Mouse (Mus musculus) MEL (cell line): ENCODE data around the gene Gcnt3. TPM values are rescaled to one million over a fixed set of nuclear protein-coding genes. Genes with fewer than 3 reads are reported as not detected.

Experiments
- DNase-seq: peaks from one replicate; pipeline ENCODE4 v3.0.0; 2011; ENCODE audit warnings: low read depth, low spot score
- H3K27ac ChIP-seq: 2 replicates; pipeline ENCODE4 v1.5.1; 2012; ENCODE audit warnings: low read depth, mild to moderate bottlenecking, control low read depth, low read length, moderate library complexity; ENCODE audit not compliant: control insufficient read depth
- H3K27me3 ChIP-seq, 2 experiments: fragments of 150-350 bp in 1 of 2; sonication (generic) in 1 of 2; 2 replicates each; pipeline ENCODE4 v1.6.1; 2012; ENCODE audit warnings: low read length in 2 of 2, mild to moderate bottlenecking in 2 of 2, improper control_type of control experiment in 1 of 2, moderate library complexity in 1 of 2; ENCODE audit not compliant: insufficient read depth in 2 of 2, control insufficient read depth in 1 of 2
- H3K36me3 ChIP-seq, 2 experiments: 2 replicates each; pipeline ENCODE4 v1.6.1; 2012 to 2014; ENCODE audit warnings: low read length in 2 of 2, improper control_type of control experiment in 1 of 2, inconsistent platforms in 1 of 2, mild to moderate bottlenecking in 1 of 2; ENCODE audit not compliant: insufficient read depth in 2 of 2, control insufficient read depth in 1 of 2
- H3K4me1 ChIP-seq, 2 experiments: fragments of 150-350 bp in 1 of 2; sonication (generic) in 1 of 2; 2 replicates each; pipeline ENCODE4 v1.6.1; 2012; ENCODE audit warnings: low read length in 2 of 2, improper control_type of control experiment in 1 of 2, mild to moderate bottlenecking in 1 of 2; ENCODE audit not compliant: insufficient read depth in 2 of 2, control insufficient read depth in 1 of 2
- H3K4me3 ChIP-seq, 2 experiments: fragments of 150-350 bp in 1 of 2; sonication (generic) in 1 of 2; 2 replicates each; pipeline ENCODE4 v1.5.1; 2012; ENCODE audit warnings: low read depth in 2 of 2, low read length in 2 of 2, mild to moderate bottlenecking in 2 of 2, moderate library complexity in 2 of 2, control low read depth in 1 of 2, improper control_type of control experiment in 1 of 2; ENCODE audit not compliant: control insufficient read depth in 1 of 2, insufficient read depth in 1 of 2
- H3K79me2 ChIP-seq: 2 replicates; pipeline ENCODE4 v1.6.1; 2012; ENCODE audit warnings: mild to moderate bottlenecking, low read length, moderate library complexity; ENCODE audit not compliant: control insufficient read depth, poor library complexity, insufficient read depth
- H3K9ac ChIP-seq: 2 replicates; pipeline ENCODE4 v1.6.1; 2012; ENCODE audit warnings: low read depth, mild to moderate bottlenecking, control low read depth, low read length, moderate library complexity; ENCODE audit not compliant: control insufficient read depth, poor library complexity, severe bottlenecking
- H3K9me3 ChIP-seq: fragments of 150-350 bp; sonication (generic); replicated peaks from 2 replicates; pipeline ENCODE4 v1.6.1; 2012; ENCODE audit warnings: mild to moderate bottlenecking, low read length, improper control_type of control experiment, moderate library complexity; ENCODE audit not compliant: insufficient read depth
- CHD1 ChIP-seq: IDR thresholded peaks from 2 replicates; pipeline ENCODE4 v1.6.1; 2012; ENCODE audit warnings: low read depth, mild to moderate bottlenecking, inconsistent platforms, low read length, improper control_type of control experiment
- CTCF ChIP-seq, 3 experiments: IDR thresholded peaks in 2 of 3; conservative IDR thresholded peaks in 1 of 3; 2 replicates each; pipeline ENCODE4 v1.5.1; 2011 to 2012; ENCODE audit warnings: low read length in 3 of 3, low read depth in 2 of 3, mild to moderate bottlenecking in 2 of 3, improper control_type of control experiment in 1 of 3, inconsistent platforms in 1 of 3, mixed read lengths in 1 of 3, moderate library complexity in 1 of 3; ENCODE audit not compliant: control insufficient read depth in 1 of 3, insufficient read depth in 1 of 3, poor library complexity in 1 of 3, severe bottlenecking in 1 of 3
- ELF1 ChIP-seq: IDR thresholded peaks from 2 replicates; pipeline ENCODE4 v1.6.1; 2014; ENCODE audit warnings: low read depth, mild to moderate bottlenecking, inconsistent platforms, low read length, improper control_type of control experiment, moderate library complexity
- EP300 ChIP-seq, 2 experiments: IDR thresholded peaks; 2 replicates each; pipeline ENCODE4 v1.6.1; 2011; ENCODE audit warnings: improper control_type of control experiment in 2 of 2, low read length in 2 of 2, low read depth in 1 of 2, mild to moderate bottlenecking in 1 of 2
- HCFC1 ChIP-seq: IDR thresholded peaks from 2 replicates; pipeline ENCODE4 v1.6.1; 2012; ENCODE audit warnings: low read depth, mild to moderate bottlenecking, inconsistent platforms, low read length, improper control_type of control experiment, moderate library complexity
- MAX ChIP-seq: IDR thresholded peaks from 2 replicates; pipeline ENCODE4 v1.6.1; 2011; ENCODE audit warnings: low read length, improper control_type of control experiment
- MYC ChIP-seq: IDR thresholded peaks from 2 replicates; pipeline ENCODE4 v1.6.1; 2011; ENCODE audit warnings: low read depth, mild to moderate bottlenecking, low read length, improper control_type of control experiment, moderate library complexity
- NELFE ChIP-seq: IDR thresholded peaks from 2 replicates; pipeline ENCODE4 v1.6.1; 2011; ENCODE audit warnings: low read depth, low read length, improper control_type of control experiment
- NRF1 ChIP-seq: IDR thresholded peaks from 2 replicates; pipeline ENCODE4 v1.6.1; 2014; ENCODE audit warnings: low read depth, mild to moderate bottlenecking, inconsistent platforms, low read length, improper control_type of control experiment, moderate library complexity; ENCODE audit not compliant: poor library complexity, insufficient read depth, severe bottlenecking
- POLR2A ChIP-seq, 2 experiments: IDR thresholded peaks; 2 replicates each; pipeline ENCODE4 v1.6.1; 2011 to 2012; ENCODE audit warnings: low read length in 2 of 2, mild to moderate bottlenecking in 2 of 2, control low read depth in 1 of 2, improper control_type of control experiment in 1 of 2, low read depth in 1 of 2, moderate library complexity in 1 of 2; ENCODE audit not compliant: control insufficient read depth in 1 of 2, insufficient read depth in 1 of 2, poor library complexity in 1 of 2
- POLR2AphosphoS2 ChIP-seq: IDR thresholded peaks from 2 replicates; pipeline ENCODE4 v1.6.1; 2011; ENCODE audit warnings: low read length, improper control_type of control experiment
- RAD21 ChIP-seq: IDR thresholded peaks from 2 replicates; pipeline ENCODE4 v1.6.1; 2011; ENCODE audit warnings: mild to moderate bottlenecking, low read depth, low read length, improper control_type of control experiment
- RCOR1 ChIP-seq: IDR thresholded peaks from 2 replicates; pipeline ENCODE4 v1.6.1; 2012; ENCODE audit warnings: low read depth, mild to moderate bottlenecking, inconsistent platforms, low read length, improper control_type of control experiment
- SIN3A ChIP-seq: IDR thresholded peaks from 2 replicates; pipeline ENCODE4 v1.6.1; 2012; ENCODE audit warnings: low read length, improper control_type of control experiment, inconsistent platforms
- TCF12 ChIP-seq: IDR thresholded peaks from 2 replicates; pipeline ENCODE4 v1.6.1; 2014; ENCODE audit warnings: low read depth, mild to moderate bottlenecking, inconsistent platforms, low read length, improper control_type of control experiment, moderate library complexity
- UBTF ChIP-seq: IDR thresholded peaks from 2 replicates; pipeline ENCODE4 v1.6.1; 2012; ENCODE audit warnings: low read depth, mild to moderate bottlenecking, inconsistent platforms, low read length, improper control_type of control experiment, moderate library complexity, borderline replicate concordance; ENCODE audit not compliant: insufficient read depth
- USF1 ChIP-seq: IDR thresholded peaks from 2 replicates; pipeline ENCODE4 v1.6.1; 2014; ENCODE audit warnings: low read depth, mild to moderate bottlenecking, inconsistent platforms, low read length, improper control_type of control experiment, moderate library complexity
- ZKSCAN1 ChIP-seq: IDR thresholded peaks from 2 replicates; pipeline ENCODE4 v1.6.1; 2012; ENCODE audit warnings: low read depth, mild to moderate bottlenecking, inconsistent platforms, low read length, improper control_type of control experiment, moderate library complexity
- ZMIZ1 ChIP-seq: IDR thresholded peaks from 2 replicates; pipeline ENCODE4 v1.6.1; 2012; ENCODE audit warnings: low read depth, mild to moderate bottlenecking, inconsistent platforms, low read length, improper control_type of control experiment, moderate library complexity
- ZNF384 ChIP-seq: IDR thresholded peaks from 2 replicates; pipeline ENCODE4 v1.6.1; 2012; ENCODE audit warnings: low read depth, mild to moderate bottlenecking, inconsistent platforms, low read length, improper control_type of control experiment
- polyA plus RNA-seq, 2 experiments: library from polyadenylated mRNA; stranded (reverse) in 1 of 2; unstranded in 1 of 2; fragments of >175 nt in 1 of 2; fragments of >200 nt in 1 of 2; gene quantifications; 2 replicates each; pipeline versions ENCODE4 v1.2.1 to v1.2.4; 2012; ENCODE audit warnings: low replicate concordance in 2 of 2, low read depth in 1 of 2; ENCODE audit not compliant: insufficient read length in 2 of 2, insufficient read depth in 1 of 2, missing spikeins in 1 of 2
- total RNA-seq: library from RNA; depleted of rRNA; stranded (reverse); fragments of 300-350 nt; gene quantifications from 2 replicates; pipeline ENCODE4 v1.2.3, GENCODE M21; 2012

Gene Gcnt3
- total and polyA plus RNA-seq, 3 experiments, result not detected

- TF ChIP-seq HCFC1 (no peak), ZKSCAN1 (no peak)
Measured at GRCm38 (mm10) chr9:69992841-69993277, 45.0 kb downstream of the Gcnt3 start (continued).

GRCm38 (mm10) chr9:69990346-69990745, 47.5 kb downstream of the Gcnt3 start:
- H3K79me2 ChIP-seq, result peaks cover 15% of the 10 kb centered on the region
- no peaks in the 10 kb centered on the region for H3K9me3 ChIP-seq
- H3K27ac ChIP-seq, result no peak overlapping the region
- H3K4me1 ChIP-seq, result peaks cover 9 to 19% of the 10 kb centered on the region in 2 experiments
- peak in 2 of 3 experiments; percentile 7 to 16; a peak in 1 of 6 replicates for TF ChIP-seq CTCF (IDR thresholded peaks at IDR 0.05 in 2 of 3, conservative IDR thresholded peaks at IDR 0.05 in 1 of 3; ENCODE audit: control insufficient read depth in 1 of 3, insufficient read depth in 1 of 3, low read depth in 2 of 3, low read length in 3 of 3, poor library complexity in 1 of 3, severe bottlenecking in 1 of 3)
- TF ChIP-seq ZNF384, result peak; percentile 86
- TF ChIP-seq TCF12, result no peak
- TF ChIP-seq RAD21, result no peak
- TF ChIP-seq ZKSCAN1, result no peak
- TF ChIP-seq POLR2AphosphoS2, result no peak
- TF ChIP-seq CHD1, result no peak
- TF ChIP-seq ZMIZ1, result no peak
- TF ChIP-seq USF1, result 0 out of 2 replicates have a peak, but pooled peaks have one; percentile 21
- no peak for TF ChIP-seq RCOR1
- peak overlapping the region in 1 of 2 experiments; percentile 79; a peak in 3 of 4 replicates for H3K4me3 ChIP-seq
- DNase-seq, result peak; percentile 55
- peaks cover 0 to 21% of the 10 kb centered on the region in 2 experiments; a peak in 2 of 4 replicates for H3K36me3 ChIP-seq
- peaks cover 0 to 2% of the 10 kb centered on the region in 2 experiments; a peak in 1 of 4 replicates for H3K27me3 ChIP-seq
- no peak overlapping the region; the same call in 1 of the 2 replicates for H3K9ac ChIP-seq

- Histone ChIP-seq H3K27me3 (peaks cover 0 to 2% of the 10 kb centered on the region in 2 experiments; a peak in 1 of 4 replicates), H3K9ac (peak within 1 kb of the TSS; percentile 93), H3K79me2 (peaks cover 14% of the 10 kb centered on the region), H3K36me3 (peaks cover 0 to 21% of the 10 kb centered on the region in 2 experiments; a peak in 2 of 4 replicates), H3K9me3 (no peaks in the 10 kb centered on the region), H3K4me3 (peak within 1 kb of the TSS; percentile 75 to 79), H3K4me1 (peaks cover 9 to 19% of the 10 kb centered on the region in 2 experiments), H3K27ac (peak within 1 kb of the TSS; percentile 65)
- DNase-seq, result peak; percentile 93
- TF ChIP-seq RCOR1, result no peak
- TF ChIP-seq UBTF, result no peak
- peak; percentile 47; the same call in 1 of the 2 replicates for TF ChIP-seq ELF1
- TF ChIP-seq CTCF (IDR thresholded peaks at IDR 0.05 in 2 of 3, conservative IDR thresholded peaks at IDR 0.05 in 1 of 3; ENCODE audit: control insufficient read depth in 1 of 3, insufficient read depth in 1 of 3, low read depth in 2 of 3, low read length in 3 of 3, poor library complexity in 1 of 3, severe bottlenecking in 1 of 3), result no peak
- TF ChIP-seq MYC, result no peak
- peak; percentile 63 for TF ChIP-seq NELFE
- peak; percentile 85 for TF ChIP-seq HCFC1
- TF ChIP-seq ZKSCAN1, result no peak
- no peak for TF ChIP-seq TCF12
- peak; percentile 57 to 73; a peak in 3 of 4 replicates for TF ChIP-seq POLR2A (IDR thresholded peaks at IDR 0.05; ENCODE audit: control insufficient read depth in 1 of 2, insufficient read depth in 1 of 2, low read depth in 1 of 2, low read length in 2 of 2, poor library complexity in 1 of 2)
- no peak for TF ChIP-seq EP300 (IDR thresholded peaks at IDR 0.05; ENCODE audit: low read depth in 1 of 2, low read length in 2 of 2)
- TF ChIP-seq MAX, result no peak
- TF ChIP-seq CHD1, result no peak
- TF ChIP-seq NRF1, result peak; percentile 99
- 0 out of 2 replicates have a peak, but pooled peaks have one; percentile 1 for TF ChIP-seq SIN3A
Measured at GRCm38 (mm10) chr9:69989303-69990121, 48.4 kb downstream of the Gcnt3 start, which contains the start of gene Bnip2. Bnip2 (plus strand) TSS chr9:69989466.
